Mouse (Mus musculus) intestine, embryonic 14.5 days (tissue): Measurements from ENCODE around the gene Zfp81. TPM values are rescaled to one million over a fixed set of nuclear protein-coding genes. Genes with fewer than 3 reads are reported as not detected.

Source experiments
- polyA plus RNA-seq: library from polyadenylated mRNA; unstranded; fragments of >200 nt; fragmentation: Nextera tagmentation; extraction: Ambion mirVana; gene quantifications from 2 replicates; pipeline ENCODE4 v1.2.1, GENCODE M21; 2014

The Zfp81 gene
- polyA plus RNA-seq, 1 experiment from 2014 or later, result 14.6 TPM

Other genes with a start within 250 kb of the Zfp81 start
- not detected in 2 replicates for gene Morc2b, start 219.2 kb downstream of the Zfp81 start, polyA plus RNA-seq
- not detected in 2 replicates for gene Olfr55, start 190.4 kb downstream of the Zfp81 start, polyA plus RNA-seq
- gene Olfr239, start 167.6 kb downstream of the Zfp81 start, polyA plus RNA-seq, result not detected in 2 replicates
- not detected in 2 replicates for gene Olfr1564, start 137.2 kb downstream of the Zfp81 start, polyA plus RNA-seq
- 16.8 and 18.0 TPM in 2 replicates for gene Zfp955a, start 103.7 kb downstream of the Zfp81 start, polyA plus RNA-seq
- 0.04 TPM in 1 of 2 replicates, not detected in the other for gene Olfr63, start 94.2 kb downstream of the Zfp81 start, polyA plus RNA-seq
- gene Zfp955b, start 69.3 kb downstream of the Zfp81 start, polyA plus RNA-seq, result 8.2 and 9.6 TPM in 2 replicates
- 15.0 and 16.7 TPM in 2 replicates for gene Zfp101, start 35.8 kb upstream of the Zfp81 start, polyA plus RNA-seq
- gene Actl9, start 74.0 kb upstream of the Zfp81 start, polyA plus RNA-seq, result not detected in 2 replicates
- 53.6 and 54.5 TPM in 2 replicates for gene Adamts10, start 165.3 kb upstream of the Zfp81 start, polyA plus RNA-seq
- gene Myo1f, start 196.8 kb upstream of the Zfp81 start, polyA plus RNA-seq, result 3.1 and 3.4 TPM in 2 replicates